Mouse (Mus musculus) lung, embryonic 16.5 days (tissue): ENCODE results near the gene Sema5a. TPM values are rescaled to one million over a fixed set of nuclear protein-coding genes. Genes with fewer than 3 reads are reported as not detected.
A peak's percentile ranks its signal among the peaks of the same experiment; 100 is the strongest.

Source experiments
- ATAC-seq: fragments of 200-750 bp; cut with Nextera tagmentation; 2 replicates; pipeline ENCODE4 v1.8.0; 2017; ENCODE audit warnings: low read depth, mild to moderate bottlenecking, moderate library complexity
- H3K27ac ChIP-seq: fragments of 300-500 bp; sonication (generic); 2 replicates; pipeline ENCODE4 v1.5.1; 2014; ENCODE audit warnings: mild to moderate bottlenecking, control low read depth, low read length
- H3K27me3 ChIP-seq: fragments of 300-500 bp; sonication (generic); 2 replicates; pipeline ENCODE4 v1.6.1; 2014; ENCODE audit warnings: low read depth, low read length, mixed read lengths; ENCODE audit not compliant: control insufficient read depth, insufficient read depth
- H3K36me3 ChIP-seq: fragments of 300-500 bp; sonication (generic); 2 replicates; pipeline ENCODE4 v1.6.1; 2014; ENCODE audit warnings: low read length; ENCODE audit not compliant: control insufficient read depth, insufficient read depth
- H3K4me1 ChIP-seq: fragments of 300-500 bp; sonication (generic); replicated peaks from 2 replicates; pipeline ENCODE4 v1.6.1; 2014; ENCODE audit warnings: low read length, mixed read lengths; ENCODE audit not compliant: control insufficient read depth, insufficient read depth
- H3K4me2 ChIP-seq: fragments of 300-500 bp; sonication (generic); 2 replicates; pipeline ENCODE4 v1.6.1; 2014; ENCODE audit warnings: low read depth, low read length, control low read depth
- H3K4me3 ChIP-seq: fragments of 300-500 bp; sonication (generic); 2 replicates; pipeline ENCODE4 v1.5.1; 2014; ENCODE audit warnings: mild to moderate bottlenecking, low read length, control low read depth
- H3K9ac ChIP-seq: fragments of 300-500 bp; sonication (generic); 2 replicates; pipeline ENCODE4 v1.6.1; 2014; ENCODE audit warnings: low read length, control low read depth
- H3K9me3 ChIP-seq: fragments of 300-500 bp; sonication (generic); 2 replicates; pipeline ENCODE4 v1.6.1; 2016; ENCODE audit warnings: low read length; ENCODE audit not compliant: control insufficient read depth
- WGBS: fragments of 180-500 bp; shearing (Covaris S2); extraction: QIAGEN DNeasy Blood & Tissue Kit; methylation state at CpG from one replicate; pipeline ENCODE4 v1.1.7; 2014; 5-methylcytosine and 5-hydroxymethylcytosine counted together
- polyA plus RNA-seq: library from polyadenylated mRNA; unstranded; fragments of >200 nt; fragmentation: Nextera tagmentation; extraction: Ambion mirVana; gene quantifications from 2 replicates; pipeline ENCODE4 v1.2.1, GENCODE M21; 2015

Sema5a gene
- polyA plus RNA-seq, 1 experiment from 2014 or later, result 14.0 TPM

DNA sequence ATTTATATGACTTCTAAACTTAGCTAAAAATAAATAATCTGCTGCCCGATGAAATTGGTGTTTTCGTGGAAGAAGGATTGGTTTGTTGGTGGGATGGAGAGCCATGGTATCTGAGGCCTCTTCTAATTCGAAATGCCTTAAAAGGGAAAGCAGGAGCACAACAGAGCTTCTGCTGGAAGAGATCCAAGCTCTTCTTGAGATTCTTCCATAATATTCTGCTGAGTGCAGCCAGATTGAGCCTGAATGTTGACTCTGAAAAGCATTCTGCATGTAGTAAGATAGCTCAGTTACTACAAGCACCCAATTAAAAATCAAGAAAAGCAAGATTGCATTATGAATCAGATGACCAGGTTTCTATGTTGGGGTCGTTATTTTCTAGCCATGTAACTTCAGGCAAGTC, 36.8 kb downstream of the Sema5a start:
- peaks cover 12% of the 10 kb centered on the region; the same call in 1 of the 2 replicates for H3K4me1 ChIP-seq
- H3K27ac ChIP-seq, result peak overlapping the region; percentile 91
- H3K9me3 ChIP-seq, result no peaks in the 10 kb centered on the region
- ATAC-seq, result peak; percentile 80
- H3K4me2 ChIP-seq, result no peak overlapping the region
- H3K36me3 ChIP-seq, result no peaks in the 10 kb centered on the region
- no peak overlapping the region for H3K4me3 ChIP-seq
- WGBS, result 43% methylated on average over 4 of the region's 4 CpGs
- H3K27me3 ChIP-seq, result no peaks in the 10 kb centered on the region
- no peak overlapping the region for H3K9ac ChIP-seq

- Histone ChIP-seq H3K4me1 (peaks cover 12% of the 10 kb centered on the region; the same call in 1 of the 2 replicates), H3K4me2 (no peak overlapping the region), H3K27ac (no peak overlapping the region), H3K36me3 (no peaks in the 10 kb centered on the region), H3K9ac (no peak overlapping the region), H3K4me3 (no peak overlapping the region), H3K27me3 (no peaks in the 10 kb centered on the region), H3K9me3 (no peaks in the 10 kb centered on the region)
- 46% methylated on average over 2 of the region's 2 CpGs for WGBS
- no peak for ATAC-seq
Measured at GRCm38 (mm10) chr15:32284688-32285087, 40.1 kb downstream of the Sema5a start.

DNA sequence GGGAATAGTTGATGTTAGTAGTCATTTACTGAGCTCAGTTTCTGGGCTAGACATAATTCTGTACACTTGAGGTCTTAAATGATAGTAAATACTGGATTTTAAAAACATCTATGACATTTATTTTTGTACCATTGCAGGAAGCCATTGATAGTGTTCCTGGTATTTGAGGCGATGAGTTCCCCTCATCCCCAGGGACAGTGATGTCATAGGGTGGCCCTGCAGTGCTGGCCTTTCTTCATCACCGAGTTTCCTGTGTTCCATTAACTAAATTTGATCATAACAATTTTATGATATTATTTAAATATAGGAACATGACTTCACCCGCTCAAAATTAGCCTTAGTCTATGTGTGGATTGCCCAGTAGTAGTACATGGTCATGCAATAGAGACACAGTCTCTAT, 41.7 kb downstream of the Sema5a start:
- Histone ChIP-seq H3K9ac (no peak overlapping the region), H3K4me1 (peaks cover 6% of the 10 kb centered on the region; the same call in 1 of the 2 replicates), H3K4me2 (no peak overlapping the region), H3K9me3 (no peaks in the 10 kb centered on the region), H3K4me3 (no peak overlapping the region), H3K27me3 (no peaks in the 10 kb centered on the region), H3K36me3 (no peaks in the 10 kb centered on the region), H3K27ac (no peak overlapping the region)
- 73% methylated on average over 3 of the region's 3 CpGs for WGBS
- ATAC-seq, result no peak

- no peaks in the 10 kb centered on the region for H3K9me3 ChIP-seq
- H3K9ac ChIP-seq, result no peak overlapping the region
- H3K4me2 ChIP-seq, result no peak overlapping the region
- H3K4me1 ChIP-seq, result no peaks in the 10 kb centered on the region; the same call in 1 of the 2 replicates
- no peaks in the 10 kb centered on the region for H3K27me3 ChIP-seq
- WGBS, result 23% methylated on average over 6 of the region's 6 CpGs
- H3K36me3 ChIP-seq, result no peaks in the 10 kb centered on the region
- no peak overlapping the region for H3K4me3 ChIP-seq
- H3K27ac ChIP-seq, result peak overlapping the region; percentile 11; the same call in 1 of the 2 replicates
- ATAC-seq, result peak; percentile 93
Measured at GRCm38 (mm10) chr15:32288480-32288879, 43.9 kb downstream of the Sema5a start.

DNA sequence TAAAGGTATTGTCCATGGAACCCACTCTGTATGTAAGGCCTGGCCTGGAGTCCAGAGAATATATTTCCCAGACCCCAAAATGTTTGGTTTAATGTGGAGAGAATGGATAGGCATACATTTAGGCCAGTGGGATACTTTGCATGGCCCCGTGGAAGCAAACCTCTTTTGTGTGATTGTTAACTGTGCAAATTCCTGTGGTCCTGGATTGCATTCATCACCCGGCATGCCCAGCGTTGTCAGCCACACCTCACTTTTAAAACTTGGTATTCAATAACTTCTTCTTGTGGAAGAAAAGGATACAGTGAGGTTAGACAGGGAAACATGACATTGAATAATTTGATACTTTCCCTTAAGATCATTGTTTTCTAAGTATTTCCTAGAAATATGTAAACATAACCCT, 46.4 kb downstream of the Sema5a start:
- Histone ChIP-seq H3K27ac (no peak overlapping the region), H3K36me3 (no peaks in the 10 kb centered on the region), H3K27me3 (no peaks in the 10 kb centered on the region), H3K4me2 (no peak overlapping the region), H3K9ac (no peak overlapping the region), H3K4me3 (no peak overlapping the region), H3K9me3 (no peaks in the 10 kb centered on the region), H3K4me1 (no peaks in the 10 kb centered on the region; the same call in 1 of the 2 replicates)
- ATAC-seq, result no peak
- WGBS, result 50% methylated on average over 3 of the region's 3 CpGs

- H3K27ac ChIP-seq, result no peak overlapping the region
- H3K27me3 ChIP-seq, result no peaks in the 10 kb centered on the region
- ATAC-seq, result no peak
- H3K36me3 ChIP-seq, result no peaks in the 10 kb centered on the region
- H3K4me1 ChIP-seq, result 0 out of 2 replicates have a peak, but pooled peaks cover 2% of the 10 kb centered on the region
- H3K4me3 ChIP-seq, result no peak overlapping the region
- 59% methylated on average over 6 of the region's 6 CpGs for WGBS
- no peak overlapping the region for H3K9ac ChIP-seq
- H3K9me3 ChIP-seq, result no peaks in the 10 kb centered on the region
- H3K4me2 ChIP-seq, result no peak overlapping the region
Measured at GRCm38 (mm10) chr15:32296523-32296922, 51.9 kb downstream of the Sema5a start.

GRCm38 (mm10) chr15:32297266-32297665, 52.7 kb downstream of the Sema5a start:
- Histone ChIP-seq H3K4me1 (0 out of 2 replicates have a peak, but pooled peaks cover 2% of the 10 kb centered on the region), H3K4me3 (no peak overlapping the region), H3K9ac (no peak overlapping the region), H3K27ac (no peak overlapping the region), H3K9me3 (no peaks in the 10 kb centered on the region), H3K4me2 (no peak overlapping the region), H3K27me3 (no peaks in the 10 kb centered on the region), H3K36me3 (no peaks in the 10 kb centered on the region)
- WGBS, result 52% methylated on average over 5 of the region's 5 CpGs
- no peak for ATAC-seq

DNA sequence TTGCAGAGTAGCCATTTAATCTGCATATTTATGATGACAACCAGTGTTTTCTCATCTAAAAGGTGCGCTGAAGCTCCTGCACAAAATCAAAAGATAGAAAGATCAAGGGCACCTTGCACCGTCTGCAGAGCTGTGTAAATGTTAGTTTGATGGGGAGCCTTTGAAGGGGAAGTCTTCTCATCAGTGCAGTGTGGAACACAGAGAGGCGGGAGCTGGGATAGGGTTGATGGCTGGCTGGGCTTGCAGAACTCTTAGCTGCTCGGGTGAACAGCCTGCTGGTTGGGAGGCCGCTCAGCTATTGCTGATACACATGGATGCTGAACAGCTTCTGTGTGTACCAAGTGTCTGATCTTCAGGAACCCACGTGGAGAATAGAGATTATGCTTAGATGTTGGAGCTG, 53.9 kb downstream of the Sema5a start:
- Histone ChIP-seq H3K27ac (no peak overlapping the region), H3K36me3 (no peaks in the 10 kb centered on the region), H3K9ac (no peak overlapping the region), H3K4me1 (0 out of 2 replicates have a peak, but pooled peaks cover 2% of the 10 kb centered on the region), H3K27me3 (no peaks in the 10 kb centered on the region), H3K4me3 (no peak overlapping the region), H3K4me2 (no peak overlapping the region), H3K9me3 (no peaks in the 10 kb centered on the region)
- ATAC-seq, result no peak
- 60% methylated on average over 6 of the region's 6 CpGs for WGBS

GRCm38 (mm10) chr15:32300991-32301390, 56.4 kb downstream of the Sema5a start:
- no peak overlapping the region for H3K4me2 ChIP-seq
- H3K9ac ChIP-seq, result no peak overlapping the region
- no peak overlapping the region for H3K27ac ChIP-seq
- 85% methylated on average over 4 of the region's 4 CpGs for WGBS
- H3K4me3 ChIP-seq, result no peak overlapping the region
- H3K27me3 ChIP-seq, result no peaks in the 10 kb centered on the region
- H3K9me3 ChIP-seq, result no peaks in the 10 kb centered on the region
- H3K36me3 ChIP-seq, result no peaks in the 10 kb centered on the region
- no peak for ATAC-seq
- H3K4me1 ChIP-seq, result 0 out of 2 replicates have a peak, but pooled peaks cover 6% of the 10 kb centered on the region
